Mouse (Mus musculus): Measurements from ENCODE around the gene Slc2a6. TPM values are rescaled to one million over a fixed set of nuclear protein-coding genes. Genes with fewer than 3 reads are reported as not detected.

The Slc2a6 gene
- polyA plus RNA-seq, 1 experiment from 2014 or later: 2.7 TPM

DNA sequence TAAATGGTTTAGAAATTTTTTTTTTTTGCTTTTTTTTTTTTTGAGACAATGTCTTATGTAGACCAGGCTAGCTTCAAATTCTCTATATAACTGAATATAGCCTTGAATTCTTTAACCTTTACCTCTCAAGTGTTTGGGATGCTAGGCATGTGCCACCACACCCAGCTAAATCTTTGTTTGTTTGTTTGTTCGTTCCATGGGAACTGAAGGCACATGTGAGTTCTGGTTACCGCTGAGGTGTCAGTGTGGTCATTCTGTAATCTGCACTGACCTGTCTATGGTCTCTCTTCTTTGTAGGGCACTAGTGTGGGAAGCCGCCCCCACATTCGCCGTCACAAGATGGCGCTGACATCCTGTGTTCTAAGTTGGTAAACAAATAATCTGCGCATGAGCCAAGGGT, 29.8 kb downstream of the Slc2a6 start:
- H3K9me3 ChIP-seq (ENCODE audit: control insufficient read depth, low read length): no peaks in the 10 kb centered on the region
- no peaks in the 10 kb centered on the region for H3K27me3 ChIP-seq (ENCODE audit: control insufficient read depth, insufficient read depth, low read length)
- WGBS: 94% methylated on average over 7 of the region's 7 CpGs
- no peak overlapping the region for H3K4me2 ChIP-seq (replicated peaks; ENCODE audit: low read depth)
- H3K27ac ChIP-seq (replicated peaks): no peak overlapping the region
- no peaks in the 10 kb centered on the region for H3K36me3 ChIP-seq (ENCODE audit: control insufficient read depth, insufficient read depth, low read length)
- no peak overlapping the region for H3K4me3 ChIP-seq (ENCODE audit: low read depth, low read length)
- no peak for DNase-seq (ENCODE audit: low spot score)
- TF ChIP-seq EP300 (optimal IDR thresholded peaks at IDR 0.05) (no peak), CTCF (IDR thresholded peaks at IDR 0.05; ENCODE audit: low read depth) (no peak)
- no peak overlapping the region for H3K9ac ChIP-seq (ENCODE audit: low read length)
- H3K4me1 ChIP-seq (replicated peaks; ENCODE audit: control insufficient read depth, insufficient read depth): no peaks in the 10 kb centered on the region
- no peak for ATAC-seq (ENCODE audit: low FRiP score, low TSS enrichment)

DNA sequence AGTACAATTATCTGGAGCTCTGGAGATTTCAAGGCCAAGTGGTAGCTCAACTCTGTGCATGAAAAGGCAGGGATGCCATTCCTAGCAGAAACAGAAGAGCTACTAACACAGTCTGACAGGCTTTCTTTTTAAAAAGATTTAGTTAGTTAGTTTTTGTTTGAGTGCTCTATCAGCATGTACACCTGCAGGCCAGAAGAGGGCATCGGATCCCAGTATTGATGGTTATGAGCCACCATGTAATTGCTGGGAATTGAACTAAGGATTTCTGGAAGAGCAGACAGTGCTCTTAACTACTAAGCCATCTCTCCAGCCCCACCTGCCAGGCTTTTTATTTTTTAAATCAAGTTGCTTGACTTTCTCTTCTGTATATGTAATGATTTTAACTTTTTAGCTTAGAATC, 30.3 kb downstream of the Slc2a6 start:
- TF ChIP-seq CTCF (IDR thresholded peaks at IDR 0.05; ENCODE audit: low read depth) (peak; percentile 47), EP300 (optimal IDR thresholded peaks at IDR 0.05) (no peak)
- H3K27ac ChIP-seq (replicated peaks): no peak overlapping the region
- ATAC-seq (ENCODE audit: low FRiP score, low TSS enrichment) (no peak), DNase-seq (ENCODE audit: low spot score) (no peak)
- H3K36me3 ChIP-seq (ENCODE audit: control insufficient read depth, insufficient read depth, low read length): no peaks in the 10 kb centered on the region
- no peaks in the 10 kb centered on the region for H3K9me3 ChIP-seq (ENCODE audit: control insufficient read depth, low read length)
- H3K27me3 ChIP-seq (ENCODE audit: control insufficient read depth, insufficient read depth, low read length): no peaks in the 10 kb centered on the region
- H3K4me3 ChIP-seq (ENCODE audit: low read depth, low read length): no peak overlapping the region
- no peaks in the 10 kb centered on the region for H3K4me1 ChIP-seq (replicated peaks; ENCODE audit: control insufficient read depth, insufficient read depth)
- no peak overlapping the region for H3K4me2 ChIP-seq (replicated peaks; ENCODE audit: low read depth)
- 84% methylated on average over 1 of the region's 1 CpGs for WGBS
- no peak overlapping the region for H3K9ac ChIP-seq (ENCODE audit: low read length)

DNA sequence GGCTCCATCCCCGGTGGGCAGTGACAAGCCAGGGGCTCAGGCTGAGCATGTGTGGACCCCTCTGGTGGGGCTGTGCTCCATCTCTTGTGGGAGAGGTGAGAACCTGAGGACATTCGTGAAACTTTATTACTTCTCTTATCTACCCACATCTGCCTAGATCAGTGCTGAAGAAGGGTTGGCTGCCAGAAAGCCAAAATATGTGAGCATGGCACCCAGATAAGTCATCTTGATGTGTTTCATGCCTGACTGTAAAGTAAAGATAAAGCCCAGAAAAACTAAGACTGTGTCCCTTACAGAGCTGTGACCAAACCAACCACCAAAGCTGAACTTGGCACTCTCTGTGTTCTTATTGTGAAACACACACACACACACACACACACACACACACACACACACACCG, 33.9 kb downstream of the Slc2a6 start:
- H3K9me3 ChIP-seq (ENCODE audit: control insufficient read depth, low read length): no peaks in the 10 kb centered on the region
- no peaks in the 10 kb centered on the region for H3K4me1 ChIP-seq (replicated peaks; ENCODE audit: control insufficient read depth, insufficient read depth)
- no peak overlapping the region for H3K4me3 ChIP-seq (ENCODE audit: low read depth, low read length)
- ATAC-seq (ENCODE audit: low FRiP score, low TSS enrichment): no peak
- no peak overlapping the region for H3K4me2 ChIP-seq (replicated peaks; ENCODE audit: low read depth)
- 75% methylated on average over 3 of the region's 3 CpGs for WGBS
- H3K27ac ChIP-seq (replicated peaks): no peak overlapping the region
- H3K36me3 ChIP-seq (ENCODE audit: control insufficient read depth, insufficient read depth, low read length): no peaks in the 10 kb centered on the region
- no peak overlapping the region for H3K9ac ChIP-seq (ENCODE audit: low read length)
- H3K27me3 ChIP-seq (ENCODE audit: control insufficient read depth, insufficient read depth, low read length): no peaks in the 10 kb centered on the region
- TF ChIP-seq EP300 (optimal IDR thresholded peaks at IDR 0.05): no peak
- TF ChIP-seq CTCF (IDR thresholded peaks at IDR 0.05; ENCODE audit: low read depth): no peak
- no peak for DNase-seq (ENCODE audit: low spot score)

DNA sequence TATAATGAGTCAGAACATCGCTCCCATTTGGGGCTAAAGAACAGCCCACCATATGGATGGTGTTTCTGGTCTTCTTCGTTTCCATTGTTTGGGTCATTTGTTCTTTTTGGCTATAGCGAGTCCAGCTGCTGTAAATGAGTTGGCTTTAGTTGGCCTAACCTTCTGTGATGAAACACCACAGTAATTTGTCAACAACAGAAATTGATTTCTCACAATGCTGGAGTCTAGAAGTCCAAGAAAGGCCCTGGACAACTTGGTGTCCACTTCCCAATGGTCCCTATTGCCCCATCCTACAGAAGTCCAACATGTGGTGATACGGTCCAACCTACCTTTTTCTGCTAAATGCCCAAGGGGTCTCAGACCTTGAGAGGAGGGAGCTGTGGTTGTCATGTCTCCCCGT, 43.2 kb downstream of the Slc2a6 start:
- Histone ChIP-seq H3K4me2 (replicated peaks; ENCODE audit: low read depth) (no peak overlapping the region), H3K36me3 (ENCODE audit: control insufficient read depth, insufficient read depth, low read length) (no peaks in the 10 kb centered on the region), H3K27me3 (ENCODE audit: control insufficient read depth, insufficient read depth, low read length) (no peaks in the 10 kb centered on the region), H3K4me1 (replicated peaks; ENCODE audit: control insufficient read depth, insufficient read depth) (no peaks in the 10 kb centered on the region), H3K27ac (replicated peaks) (no peak overlapping the region), H3K9ac (ENCODE audit: low read length) (no peak overlapping the region), H3K9me3 (ENCODE audit: control insufficient read depth, low read length) (no peaks in the 10 kb centered on the region), H3K4me3 (ENCODE audit: low read depth, low read length) (no peak overlapping the region)
- ATAC-seq (ENCODE audit: low FRiP score, low TSS enrichment): no peak
- TF ChIP-seq CTCF (IDR thresholded peaks at IDR 0.05; ENCODE audit: low read depth): no peak
- no peak for TF ChIP-seq EP300 (optimal IDR thresholded peaks at IDR 0.05)
- DNase-seq (ENCODE audit: low spot score): no peak
- 78% methylated on average over 5 of the region's 5 CpGs for WGBS

DNA sequence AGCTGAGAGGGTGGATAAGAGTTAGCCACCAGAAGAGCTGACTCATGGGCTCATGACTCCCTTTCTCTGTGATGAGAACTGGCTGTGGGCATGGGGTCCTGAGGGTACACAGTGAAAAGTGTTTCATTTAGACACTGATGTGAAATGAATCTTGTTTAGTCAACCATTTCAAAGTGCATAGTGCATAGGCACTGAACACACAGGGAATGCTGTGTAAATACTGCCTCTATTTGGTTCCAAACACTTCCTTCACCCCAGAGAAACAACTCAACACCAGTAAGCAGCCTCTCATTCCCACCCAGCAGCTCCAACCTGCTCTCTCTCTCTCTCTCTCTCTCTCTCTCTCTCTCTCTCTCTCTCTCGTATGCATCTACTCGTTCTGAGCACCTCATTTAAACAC, 43.6 kb downstream of the Slc2a6 start:
- H3K4me2 ChIP-seq (replicated peaks; ENCODE audit: low read depth): no peak overlapping the region
- H3K4me3 ChIP-seq (ENCODE audit: low read depth, low read length): no peak overlapping the region
- DNase-seq (ENCODE audit: low spot score): no peak
- H3K9ac ChIP-seq (ENCODE audit: low read length): no peak overlapping the region
- H3K4me1 ChIP-seq (replicated peaks; ENCODE audit: control insufficient read depth, insufficient read depth): no peaks in the 10 kb centered on the region
- H3K27ac ChIP-seq (replicated peaks): no peak overlapping the region
- no peaks in the 10 kb centered on the region for H3K27me3 ChIP-seq (ENCODE audit: control insufficient read depth, insufficient read depth, low read length)
- H3K36me3 ChIP-seq (ENCODE audit: control insufficient read depth, insufficient read depth, low read length): no peaks in the 10 kb centered on the region
- 65% methylated on average over 2 of the region's 2 CpGs for WGBS
- no peak for ATAC-seq (ENCODE audit: low FRiP score, low TSS enrichment)
- no peaks in the 10 kb centered on the region for H3K9me3 ChIP-seq (ENCODE audit: control insufficient read depth, low read length)
- TF ChIP-seq CTCF (IDR thresholded peaks at IDR 0.05; ENCODE audit: low read depth) (no peak), EP300 (optimal IDR thresholded peaks at IDR 0.05) (no peak)

DNA sequence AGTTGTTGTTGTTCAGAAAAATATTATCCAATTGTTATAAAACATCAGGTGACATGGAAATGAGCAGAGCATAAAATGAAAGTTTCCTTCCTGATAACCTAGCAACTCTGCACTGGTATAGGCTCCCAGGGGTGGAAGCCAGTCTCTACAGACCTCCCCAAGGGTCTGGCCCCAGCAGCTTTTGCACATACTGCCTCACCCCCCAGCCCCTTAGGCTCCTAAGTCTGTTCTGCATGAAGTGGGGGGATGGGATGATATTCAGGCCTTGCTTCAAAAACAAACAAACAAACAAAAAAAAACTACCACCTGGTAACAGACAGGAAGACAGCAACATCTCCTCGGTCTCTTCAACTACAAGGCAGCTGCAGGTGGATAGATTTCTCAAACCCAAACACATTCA, 47.4 kb downstream of the Slc2a6 start:
- TF ChIP-seq EP300 (optimal IDR thresholded peaks at IDR 0.05): no peak
- TF ChIP-seq CTCF (IDR thresholded peaks at IDR 0.05; ENCODE audit: low read depth): no peak
- H3K36me3 ChIP-seq (ENCODE audit: control insufficient read depth, insufficient read depth, low read length): no peaks in the 10 kb centered on the region
- H3K27me3 ChIP-seq (ENCODE audit: control insufficient read depth, insufficient read depth, low read length): no peaks in the 10 kb centered on the region
- H3K4me1 ChIP-seq (replicated peaks; ENCODE audit: control insufficient read depth, insufficient read depth): no peaks in the 10 kb centered on the region
- ATAC-seq (ENCODE audit: low FRiP score, low TSS enrichment): no peak
- DNase-seq (ENCODE audit: low spot score): no peak
- no peak overlapping the region for H3K4me3 ChIP-seq (ENCODE audit: low read depth, low read length)
- no peak overlapping the region for H3K4me2 ChIP-seq (replicated peaks; ENCODE audit: low read depth)
- no peak overlapping the region for H3K27ac ChIP-seq (replicated peaks)
- H3K9me3 ChIP-seq (ENCODE audit: control insufficient read depth, low read length): no peaks in the 10 kb centered on the region
- no peak overlapping the region for H3K9ac ChIP-seq (ENCODE audit: low read length)
- 52% methylated on average over 1 of the region's 1 CpGs for WGBS
